Mouse (Mus musculus) ES-E14 (cell line): ENCODE results near the gene Iqsec2. TPM values are rescaled to one million over a fixed set of nuclear protein-coding genes. Genes with fewer than 3 reads are reported as not detected.

ENCODE experiments used
- DNase-seq: peaks from one replicate; pipeline ENCODE4 v3.0.0-alpha.2; 2013; ENCODE audit warnings: low read depth, low spot score
- H3K27ac ChIP-seq: 2 replicates; pipeline ENCODE4 v1.5.1; 2012; ENCODE audit warnings: low read depth, mild to moderate bottlenecking, low read length, moderate library complexity, mixed read lengths; ENCODE audit not compliant: poor library complexity, insufficient read depth, severe bottlenecking
- H3K36me3 ChIP-seq: 2 replicates; pipeline ENCODE4 v1.6.1; 2012; ENCODE audit warnings: mild to moderate bottlenecking, low read length, moderate library complexity, mixed read lengths; ENCODE audit not compliant: control insufficient read depth, poor library complexity, insufficient read depth, severe bottlenecking
- H3K4me1 ChIP-seq, 2 experiments: fragments of 150-350 bp in 1 of 2; sonication (generic) in 1 of 2; 2 replicates each; pipeline ENCODE4 v1.6.1; 2012; ENCODE audit warnings: low read length in 2 of 2, mild to moderate bottlenecking in 1 of 2, mixed read lengths in 1 of 2; ENCODE audit not compliant: control insufficient read depth in 2 of 2, insufficient read depth in 2 of 2, poor library complexity in 1 of 2
- H3K4me3 ChIP-seq, 2 experiments: fragments of 150-350 bp in 1 of 2; sonication (generic) in 1 of 2; 2 replicates each; pipeline ENCODE4 v1.5.1; 2012; ENCODE audit warnings: low read length in 2 of 2, low read depth in 1 of 2, mild to moderate bottlenecking in 1 of 2, mixed read lengths in 1 of 2; ENCODE audit not compliant: insufficient read depth in 1 of 2, poor library complexity in 1 of 2, severe bottlenecking in 1 of 2
- H3K9ac ChIP-seq: 2 replicates; pipeline ENCODE4 v1.6.1; 2012; ENCODE audit warnings: low read depth, mild to moderate bottlenecking, low read length, mixed read lengths; ENCODE audit not compliant: poor library complexity, insufficient read depth, severe bottlenecking
- H3K9me3 ChIP-seq: fragments of 150-350 bp; sonication (generic); 2 replicates; pipeline ENCODE4 v1.6.1; 2012; ENCODE audit warnings: low read depth, mild to moderate bottlenecking, low read length; ENCODE audit not compliant: control insufficient read depth, insufficient read depth
- CHD2 ChIP-seq: IDR thresholded peaks from 2 replicates; pipeline ENCODE4 v1.6.1; 2014; ENCODE audit warnings: mild to moderate bottlenecking, low read depth, low read length, inconsistent platforms
- HCFC1 ChIP-seq: IDR thresholded peaks from 2 replicates; pipeline ENCODE4 v1.6.1; 2012; ENCODE audit warnings: low read length, inconsistent platforms, borderline replicate concordance; ENCODE audit not compliant: insufficient read depth
- MAFK ChIP-seq: IDR thresholded peaks from 2 replicates; pipeline ENCODE4 v1.6.1; 2014; ENCODE audit warnings: mild to moderate bottlenecking, low read depth, low read length, inconsistent platforms; ENCODE audit not compliant: insufficient read depth
- ZC3H11A ChIP-seq: IDR thresholded peaks from 2 replicates; pipeline ENCODE4 v1.6.1; 2012; ENCODE audit warnings: low read depth, mild to moderate bottlenecking, inconsistent platforms, low read length, borderline replicate concordance
- ZNF384 ChIP-seq: IDR thresholded peaks from 2 replicates; pipeline ENCODE4 v1.6.1; 2012; ENCODE audit warnings: low read depth, low read length, inconsistent platforms
- in situ Hi-C, 2 experiments: fragments of 600-800 bp; cut with MboI; formaldehyde crosslinking; loops; one replicate each; pipeline ENCODE4 v1.15.1; 2025; ENCODE audit warnings: low sequenced_read_pairs in 2 of 2, inconsistent platforms in 1 of 2; ENCODE audit not compliant: unreplicated experiment in 2 of 2
- total RNA-seq: library from RNA; depleted of rRNA; stranded (reverse); fragments of 300-350 nt; gene quantifications from 2 replicates; pipeline ENCODE4 v1.2.3, GENCODE M21; 2012

Iqsec2 gene
- total RNA-seq, 1 experiment, result 1.2 TPM

- Histone ChIP-seq H3K9me3 (no peaks in the 10 kb centered on the region), H3K4me1 (no peaks in the 10 kb centered on the region), H3K9ac (no peak overlapping the region), H3K27ac (no peak overlapping the region), H3K4me3 (no peak overlapping the region), H3K36me3 (no peaks in the 10 kb centered on the region)
- in situ Hi-C loops, result no loop called here
- DNase-seq, result no peak
- TF ChIP-seq ZC3H11A (no peak), HCFC1 (no peak), CHD2 (no peak), ZNF384 (no peak), MAFK (no peak)
Measured at GRCm38 (mm10) chrX:152132029-152132428, 12.0 kb upstream of the Iqsec2 start.

GRCm38 (mm10) chrX:152135195-152135594 lies 8.9 kb upstream of the Iqsec2 start:
- Histone ChIP-seq H3K4me1 (no peaks in the 10 kb centered on the region), H3K27ac (no peak overlapping the region), H3K36me3 (no peaks in the 10 kb centered on the region), H3K9me3 (no peaks in the 10 kb centered on the region), H3K4me3 (no peak overlapping the region), H3K9ac (no peak overlapping the region)
- TF ChIP-seq ZNF384 (no peak), HCFC1 (no peak), ZC3H11A (no peak), MAFK (no peak), CHD2 (no peak)
- DNase-seq, result no peak
- in situ Hi-C loops, result no loop called here

GRCm38 (mm10) chrX:152144742-152145214 lies 710 bp downstream of the Iqsec2 start:
- H3K4me1 ChIP-seq, result no peaks in the 10 kb centered on the region
- H3K9me3 ChIP-seq, result no peaks in the 10 kb centered on the region
- peak overlapping the region; percentile 76 for H3K4me3 ChIP-seq
- in situ Hi-C loops, result no loop called here
- peak overlapping the region; percentile 63 for H3K9ac ChIP-seq
- no peak for DNase-seq
- no peaks in the 10 kb centered on the region for H3K36me3 ChIP-seq
- no peak overlapping the region for H3K27ac ChIP-seq
- TF ChIP-seq HCFC1 (no peak), ZC3H11A (no peak), CHD2 (no peak), MAFK (no peak), ZNF384 (no peak)

- in situ Hi-C loops, result no loop called here
- Histone ChIP-seq H3K36me3 (no peaks in the 10 kb centered on the region), H3K9me3 (no peaks in the 10 kb centered on the region), H3K9ac (no peak overlapping the region), H3K4me3 (no peak overlapping the region), H3K27ac (no peak overlapping the region), H3K4me1 (no peaks in the 10 kb centered on the region)
- DNase-seq, result no peak
- TF ChIP-seq HCFC1 (no peak), CHD2 (no peak), ZC3H11A (no peak), MAFK (no peak), ZNF384 (no peak)
Measured at GRCm38 (mm10) chrX:152146150-152146549, 2.1 kb downstream of the Iqsec2 start.

GRCm38 (mm10) chrX:152146691-152147090 lies 2.6 kb downstream of the Iqsec2 start:
- in situ Hi-C loops, result no loop called here
- Histone ChIP-seq H3K9ac (no peak overlapping the region), H3K9me3 (no peaks in the 10 kb centered on the region), H3K4me3 (no peak overlapping the region), H3K36me3 (no peaks in the 10 kb centered on the region), H3K4me1 (no peaks in the 10 kb centered on the region), H3K27ac (no peak overlapping the region)
- no peak for DNase-seq
- TF ChIP-seq CHD2 (no peak), HCFC1 (no peak), MAFK (no peak), ZNF384 (no peak), ZC3H11A (no peak)
